10 mouse cellular contexts compared by ENCODE assay signal in the genomic region with DNA sequence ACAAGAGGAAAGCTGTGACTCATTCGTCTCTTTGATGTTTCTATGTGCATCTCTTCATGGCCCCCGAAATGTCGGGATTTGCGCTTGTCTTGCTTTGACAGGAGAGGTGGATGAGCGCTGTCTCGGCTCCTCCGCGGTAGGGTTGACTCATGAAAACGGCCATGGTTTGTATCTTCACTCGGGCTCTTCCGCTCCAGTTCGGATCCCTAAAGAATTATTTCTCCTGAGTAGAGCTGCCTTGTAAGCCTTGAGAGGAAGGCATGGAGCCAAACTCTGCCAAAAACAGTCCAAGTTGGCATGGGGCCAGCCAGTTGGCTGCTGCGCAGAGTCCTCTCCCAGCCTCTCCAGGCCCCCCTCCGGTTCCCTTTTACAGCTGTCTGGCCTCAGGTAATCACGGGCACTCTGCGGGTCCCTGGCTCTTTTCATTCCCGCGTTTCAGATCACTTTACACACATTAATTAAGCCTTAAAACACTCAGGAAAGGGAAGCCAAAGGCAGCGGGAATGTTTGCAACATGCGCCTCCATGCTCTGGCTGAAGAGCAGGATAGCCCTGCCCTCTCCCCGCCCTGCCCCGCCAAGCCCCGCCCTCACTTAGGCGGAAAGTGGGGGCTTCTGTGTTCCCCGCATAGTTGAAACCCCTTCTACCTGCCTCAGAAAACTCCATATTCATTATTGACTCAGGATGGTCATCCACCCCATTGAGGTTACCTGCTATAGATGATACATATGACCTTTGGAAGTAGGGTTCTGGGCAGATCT. TPM values are rescaled to one million over a fixed set of nuclear protein-coding genes. Genes with fewer than 3 reads are reported as not detected.
DNase-seq lines count a peak whose midpoint lies in the region; ATAC-seq and TF ChIP-seq lines count a peak whose summit lies in the region.
"Had no signal": no experiment of that assay in that cellular context is flagged by ENCODE, and none has a peak within 500 bp of the region (broad histone marks: within the 10 kb centered on the region; RNA-seq: fewer than 3 reads in every experiment).

No protein-coding gene starts in this region.

- no peak for DNase-seq in testis, postnatal 14 days (ENCODE audit: low spot score)
- DNase-seq in forebrain, embryonic 14.5 days (ENCODE audit: low spot score), result peak; percentile 94
- DNase-seq in left cerebral cortex, adult 11 months (ENCODE audit: low spot score), result peak; percentile 53
- no peak for DNase-seq in spleen, adult 12 weeks (ENCODE audit: low spot score)
- DNase-seq in embryo, embryonic 11 days, result no peak

- no peak overlapping the region for H3K9ac ChIP-seq in forebrain, embryonic 14.5 days (ENCODE audit: low read length)
- H3K9ac ChIP-seq in heart, embryonic 16.5 days (ENCODE audit: low read length), result no peak overlapping the region
- no peak overlapping the region for H3K9ac ChIP-seq in neural tube, embryonic 15.5 days (replicated peaks)
- H3K9ac ChIP-seq: stomach, embryonic 15.5 days had no signal

- H3K27me3 ChIP-seq in testis, adult 2 months (ENCODE audit: control insufficient read depth, insufficient read depth, low read length), result no peaks in the 10 kb centered on the region
- no peaks in the 10 kb centered on the region for H3K27me3 ChIP-seq in forebrain, embryonic 14.5 days (replicated peaks; ENCODE audit: control insufficient read depth, insufficient read depth, low read length)
- H3K27me3 ChIP-seq in heart, embryonic 16.5 days (ENCODE audit: control insufficient read depth, insufficient read depth, low read length), result no peaks in the 10 kb centered on the region
- 0 out of 2 replicates have a peak, but pooled peaks cover 4% of the 10 kb centered on the region for H3K27me3 ChIP-seq in neural tube, embryonic 15.5 days (replicated peaks)
- H3K27me3 ChIP-seq: stomach, embryonic 15.5 days had no signal

- H3K9me3 ChIP-seq in forebrain, embryonic 14.5 days (replicated peaks; ENCODE audit: control insufficient read depth, low read length), result no peaks in the 10 kb centered on the region
- no peaks in the 10 kb centered on the region for H3K9me3 ChIP-seq in heart, embryonic 16.5 days (replicated peaks; ENCODE audit: control insufficient read depth, low read length)
- no peaks in the 10 kb centered on the region for H3K9me3 ChIP-seq in neural tube, embryonic 15.5 days (replicated peaks)
- H3K9me3 ChIP-seq: stomach, embryonic 15.5 days had no signal

- no peak for TF ChIP-seq POLR2A in testis, adult 2 months (IDR thresholded peaks at IDR 0.05; ENCODE audit: control insufficient read depth, low read depth, low read length)

- WGBS in forebrain, embryonic 14.5 days, result 34% methylated on average over 25 of the region's 25 CpGs
- WGBS in heart, embryonic 16.5 days, result 51% methylated on average over 25 of the region's 25 CpGs
- WGBS in neural tube, embryonic 15.5 days, result 53% methylated on average over 25 of the region's 25 CpGs

- peak; percentile 91 for ATAC-seq in forebrain, embryonic 14.5 days
- ATAC-seq in heart, embryonic 16.5 days (replicated peaks; ENCODE audit: extremely low read depth, insufficient read depth, low FRiP score), result 0 out of 2 replicates have a peak, but pooled peaks have one; percentile 71
- ATAC-seq in neural tube, embryonic 15.5 days (ENCODE audit: low FRiP score), result peak; percentile 76

- no peaks in the 10 kb centered on the region for H3K36me3 ChIP-seq in testis, adult 2 months (ENCODE audit: control insufficient read depth, insufficient read depth, low read length)
- H3K36me3 ChIP-seq in forebrain, embryonic 14.5 days (ENCODE audit: control insufficient read depth, insufficient read depth, low read length), result no peaks in the 10 kb centered on the region
- H3K36me3 ChIP-seq in heart, embryonic 16.5 days (ENCODE audit: control insufficient read depth, insufficient read depth), result no peaks in the 10 kb centered on the region
- no peaks in the 10 kb centered on the region for H3K36me3 ChIP-seq in neural tube, embryonic 15.5 days
- H3K36me3 ChIP-seq: stomach, embryonic 15.5 days had no signal

- peak overlapping the region; percentile 58 for H3K4me3 ChIP-seq in testis, adult 2 months (ENCODE audit: control insufficient read depth, low read depth, low read length)
- H3K4me3 ChIP-seq in forebrain, embryonic 14.5 days (ENCODE audit: low read depth, low read length), result no peak overlapping the region
- peak overlapping the region; percentile 9 for H3K4me3 ChIP-seq in heart, embryonic 16.5 days (ENCODE audit: low read length)
- H3K4me3 ChIP-seq in neural tube, embryonic 15.5 days (replicated peaks), result peak overlapping the region; percentile 6
- H3K4me3 ChIP-seq: stomach, embryonic 15.5 days had no signal

- peaks cover 4% of the 10 kb centered on the region; the same call in 1 of the 2 replicates for H3K4me1 ChIP-seq in testis, adult 2 months (ENCODE audit: control insufficient read depth, insufficient read depth, low read length)
- H3K4me1 ChIP-seq in forebrain, embryonic 14.5 days (ENCODE audit: control insufficient read depth, insufficient read depth, low read length), result peaks cover 6% of the 10 kb centered on the region; the same call in 1 of the 2 replicates
- H3K4me1 ChIP-seq in heart, embryonic 16.5 days (ENCODE audit: control insufficient read depth, insufficient read depth, low read length), result peaks cover 5% of the 10 kb centered on the region; the same call in 1 of the 2 replicates
- peaks cover 8% of the 10 kb centered on the region for H3K4me1 ChIP-seq in neural tube, embryonic 15.5 days

- H3K4me2 ChIP-seq in forebrain, embryonic 14.5 days (ENCODE audit: low read length), result peak overlapping the region; percentile 35
- H3K4me2 ChIP-seq in heart, embryonic 16.5 days (ENCODE audit: low read depth, low read length), result peak overlapping the region; percentile 57
- peak overlapping the region; percentile 39 for H3K4me2 ChIP-seq in neural tube, embryonic 15.5 days
- H3K4me2 ChIP-seq: stomach, embryonic 15.5 days had no signal

- no peak overlapping the region for H3K27ac ChIP-seq in testis, adult 2 months (ENCODE audit: control insufficient read depth, insufficient read depth, low read depth, low read length)
- no peak overlapping the region; the same call in 1 of the 2 replicates for H3K27ac ChIP-seq in forebrain, embryonic 14.5 days (ENCODE audit: low read depth, low read length)
- no peak overlapping the region for H3K27ac ChIP-seq in heart, embryonic 16.5 days (ENCODE audit: low read length)
- H3K27ac ChIP-seq in neural tube, embryonic 15.5 days (replicated peaks), result no peak overlapping the region
- H3K27ac ChIP-seq: kidney, postnatal 0 days; stomach, embryonic 15.5 days had no signal

- no peak for TF ChIP-seq CTCF in testis, adult 2 months (IDR thresholded peaks at IDR 0.05; ENCODE audit: control insufficient read depth, insufficient read depth, insufficient replicate concordance, low read depth, low read length)

RNA-seq across cellular contexts. Expression of gene Foxn3, which starts 7.0 kb away (rescaled TPM):
- polyA plus RNA-seq in testis, adult 2 months (2012; rRNA removed), result 7.3 and 8.2 TPM in 2 replicates
- 61.6 and 69.2 TPM in 2 replicates for polyA plus RNA-seq in forebrain, embryonic 14.5 days (2014; fragmentation: Nextera tagmentation; extraction: Ambion mirVana)
- 52.1 and 57.2 TPM in 2 replicates for polyA plus RNA-seq in heart, embryonic 16.5 days (2015; fragmentation: Nextera tagmentation; extraction: Ambion mirVana)
- polyA plus RNA-seq in neural tube, embryonic 15.5 days (2015; fragmentation: Nextera tagmentation; extraction: Ambion mirVana), result 76.2 and 84.4 TPM in 2 replicates

Comparison
In these comparisons a context has a peak if more than half of its experiments do, and no peak if none do; other contexts are left out.
1. DNase-seq: peak in forebrain, embryonic 14.5 days (single experiment) and left cerebral cortex, adult 11 months (single experiment); none in testis, postnatal 14 days (single experiment), spleen, adult 12 weeks (single experiment) and embryo, embryonic 11 days (single experiment).
2. Peak in every context shown above with its lines, with median percentiles within 50 percentile points of each other: ATAC-seq and H3K4me2 ChIP-seq.